Mouse (Mus musculus) C2C12 (cell line): ENCODE results near the gene Gpc6.

Source experiments
- CEBPB ChIP-seq: IDR thresholded peaks from one replicate; pipeline ENCODE4 v1.6.1; 2011; ENCODE audit warnings: low read depth, mild to moderate bottlenecking, control low read depth, moderate library complexity
- CTCF ChIP-seq: IDR thresholded peaks from one replicate; pipeline ENCODE4 v1.5.1; 2011; ENCODE audit not compliant: control insufficient read depth, insufficient read depth, insufficient read length
- MAX ChIP-seq: IDR thresholded peaks from one replicate; pipeline ENCODE4 v1.6.1; 2011; ENCODE audit warnings: mild to moderate bottlenecking, control low read depth
- MYOG ChIP-seq: IDR thresholded peaks from one replicate; pipeline ENCODE4 v1.6.1; 2011; ENCODE audit not compliant: control insufficient read depth, insufficient read length; ENCODE audit errors: extremely low read depth
- USF1 ChIP-seq: IDR thresholded peaks from one replicate; pipeline ENCODE4 v1.6.1; 2011; ENCODE audit warnings: low read depth, mild to moderate bottlenecking, control low read depth, moderate library complexity

DNA sequence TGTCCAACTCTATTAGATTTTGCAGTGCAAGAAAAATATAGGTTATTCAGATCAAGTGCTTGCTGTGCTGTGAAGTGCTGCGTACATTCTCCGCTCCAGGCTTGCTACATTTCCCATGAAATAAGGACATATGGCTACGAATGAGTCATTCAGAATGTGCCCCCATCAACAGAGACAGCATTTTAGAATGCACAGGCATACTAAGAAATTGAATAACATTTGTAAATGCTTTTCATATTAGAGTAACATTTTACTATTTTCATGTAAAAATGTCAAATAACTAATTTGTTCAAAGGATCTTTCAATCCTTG lies 483.4 kb downstream of the Gpc6 start:
- TF ChIP-seq CTCF (no peak), MYOG (no peak), CEBPB (no peak), USF1 (no peak), MAX (no peak)
